Mouse (Mus musculus) retina, postnatal 1 day (tissue): Measurements from ENCODE around the gene Ets2.
A peak's percentile ranks its signal among the peaks of the same experiment; 100 is the strongest.
"Not testable (repeated sequence)": the region's sequence is repeated elsewhere in the genome, so short reads cannot be mapped to it uniquely, and the experiment has no call there.

Source experiments
- DNase-seq: peaks from one replicate; pipeline ENCODE4 v3.0.0-alpha.2; 2012

Ets2 gene

GRCm38 (mm10) chr16:95736059-95736458 is 34.2 kb downstream of the Ets2 start:
- no peak for DNase-seq

- DNase-seq, result no peak
Measured at GRCm38 (mm10) chr16:95736470-95736869, 34.6 kb downstream of the Ets2 start.

- peak; percentile 17 for DNase-seq
Measured at GRCm38 (mm10) chr16:95739522-95739921, 37.6 kb downstream of the Ets2 start.

- peak; percentile 77 for DNase-seq
Measured at GRCm38 (mm10) chr16:95741358-95741757, 39.5 kb downstream of the Ets2 start.

GRCm38 (mm10) chr16:95741915-95742739 is 40.3 kb downstream of the Ets2 start:
- no peak for DNase-seq

GRCm38 (mm10) chr16:95742740-95743030 is 40.8 kb downstream of the Ets2 start:
- DNase-seq, result no peak

- no peak for DNase-seq
Measured at GRCm38 (mm10) chr16:95743104-95743503, 41.2 kb downstream of the Ets2 start.

GRCm38 (mm10) chr16:95744771-95745170 is 42.9 kb downstream of the Ets2 start:
- DNase-seq, result no peak

GRCm38 (mm10) chr16:95745685-95746084 is 43.8 kb downstream of the Ets2 start:
- DNase-seq, result no peak

GRCm38 (mm10) chr16:95746565-95746964 is 44.7 kb downstream of the Ets2 start:
- DNase-seq, result no peak

GRCm38 (mm10) chr16:95749291-95750103 is 47.6 kb downstream of the Ets2 start:
- no peak for DNase-seq

GRCm38 (mm10) chr16:95750211-95750629 is 48.3 kb downstream of the Ets2 start:
- no peak for DNase-seq

GRCm38 (mm10) chr16:95752502-95752901 is 50.6 kb downstream of the Ets2 start:
- DNase-seq, result no peak

GRCm38 (mm10) chr16:95753295-95753694 is 51.4 kb downstream of the Ets2 start:
- DNase-seq, result no peak

GRCm38 (mm10) chr16:95759151-95759987 is 57.5 kb downstream of the Ets2 start:
- no peak for DNase-seq

GRCm38 (mm10) chr16:95759988-95760391 is 58.1 kb downstream of the Ets2 start:
- DNase-seq, result no peak

GRCm38 (mm10) chr16:95761742-95762141 is 59.9 kb downstream of the Ets2 start:
- no peak for DNase-seq

- DNase-seq, result no peak
Measured at GRCm38 (mm10) chr16:95763201-95763600, 61.3 kb downstream of the Ets2 start.

- DNase-seq, result not testable (repeated sequence)
Measured at GRCm38 (mm10) chr16:95764041-95764440, 62.2 kb downstream of the Ets2 start.

- no peak for DNase-seq
Measured at GRCm38 (mm10) chr16:95766181-95766580, 64.3 kb downstream of the Ets2 start.

GRCm38 (mm10) chr16:95767246-95767645 is 65.4 kb downstream of the Ets2 start:
- no peak for DNase-seq

GRCm38 (mm10) chr16:95769066-95769995 is 67.5 kb downstream of the Ets2 start:
- no peak for DNase-seq
